Mouse (Mus musculus) cortical plate, adult 2 months (tissue): Measurements from ENCODE around the gene Timmdc1. TPM values are rescaled to one million over a fixed set of nuclear protein-coding genes. Genes with fewer than 3 reads are reported as not detected.

Experiments used
- H3K27ac ChIP-seq: fragments of 200-500 bp; 2 replicates; pipeline ENCODE4 v1.5.1; 2012; ENCODE audit warnings: low read length, control low read depth, inconsistent platforms; ENCODE audit not compliant: insufficient read depth
- H3K4me1 ChIP-seq: fragments of 200-500 bp; 2 replicates; pipeline ENCODE4 v1.6.1; 2011; ENCODE audit warnings: low read length; ENCODE audit not compliant: control insufficient read depth, insufficient read depth
- H3K4me3 ChIP-seq: fragments of 200-500 bp; 2 replicates; pipeline ENCODE4 v1.5.1; 2011; ENCODE audit warnings: mild to moderate bottlenecking, low read length, control low read depth; ENCODE audit not compliant: insufficient read depth
- CTCF ChIP-seq: fragments of 200-500 bp; IDR thresholded peaks from 2 replicates; pipeline ENCODE4 v1.5.1; 2011; ENCODE audit warnings: mild to moderate bottlenecking, control low read depth, low read length; ENCODE audit not compliant: insufficient read depth; ENCODE audit errors: extremely low read depth
- POLR2A ChIP-seq: fragments of 200-500 bp; IDR thresholded peaks from 2 replicates; pipeline ENCODE4 v1.6.1; 2011; ENCODE audit warnings: mild to moderate bottlenecking, low read length, control low read depth; ENCODE audit not compliant: insufficient read depth; ENCODE audit errors: extremely low read depth
- polyA plus RNA-seq: library from polyadenylated mRNA; depleted of rRNA; stranded (reverse); fragments of >200 nt; gene quantifications from 2 replicates; pipeline ENCODE4 v1.2.3, GENCODE M21; 2012

The Timmdc1 gene
- polyA plus RNA-seq, 1 experiment, result 16.2 TPM

DNA sequence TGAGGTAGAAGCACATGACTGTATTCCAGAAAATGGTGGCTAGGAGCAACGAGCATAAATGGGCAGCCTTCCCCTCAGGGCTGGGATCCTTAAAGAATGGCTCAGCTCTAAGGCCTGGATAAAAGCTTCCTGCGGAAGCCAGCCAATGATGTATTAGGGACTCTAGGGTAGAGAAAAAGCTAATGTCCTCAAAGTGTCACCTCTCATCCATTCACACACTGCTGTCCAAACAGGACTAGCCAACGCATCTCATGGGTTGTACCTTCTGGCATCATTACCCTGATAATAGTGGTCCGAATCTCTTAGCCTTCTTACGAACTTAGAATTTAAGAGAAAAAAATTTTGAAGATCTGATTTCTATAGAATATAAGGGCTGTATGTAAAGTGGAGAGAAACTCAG is 59.2 kb downstream of the Timmdc1 start:
- H3K4me1 ChIP-seq, result no peaks in the 10 kb centered on the region
- H3K27ac ChIP-seq, result no peak overlapping the region
- TF ChIP-seq CTCF (no peak), POLR2A (no peak)
- H3K4me3 ChIP-seq, result no peak overlapping the region

DNA sequence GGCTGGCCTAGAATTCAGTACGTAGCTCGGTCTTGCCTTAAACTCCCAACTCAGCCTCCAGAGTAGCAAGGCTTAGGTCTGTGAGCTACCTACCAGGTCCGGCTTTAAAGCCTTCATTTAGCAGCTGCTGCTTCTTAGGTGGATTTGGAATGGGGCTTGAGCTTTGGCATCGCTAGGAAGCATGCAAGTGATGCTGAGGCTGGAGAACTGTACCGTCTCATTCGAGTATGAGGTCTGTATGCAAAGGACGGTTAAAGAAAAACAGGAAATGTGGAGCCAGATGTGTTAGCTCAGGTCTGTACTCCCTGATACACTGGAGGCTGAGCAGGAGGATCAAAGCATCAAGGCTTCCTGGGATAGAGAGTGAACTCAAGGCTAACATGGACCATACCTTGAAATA is 60.3 kb downstream of the Timmdc1 start:
- H3K27ac ChIP-seq, result no peak overlapping the region
- H3K4me3 ChIP-seq, result no peak overlapping the region
- TF ChIP-seq POLR2A (no peak), CTCF (no peak)
- no peaks in the 10 kb centered on the region for H3K4me1 ChIP-seq

DNA sequence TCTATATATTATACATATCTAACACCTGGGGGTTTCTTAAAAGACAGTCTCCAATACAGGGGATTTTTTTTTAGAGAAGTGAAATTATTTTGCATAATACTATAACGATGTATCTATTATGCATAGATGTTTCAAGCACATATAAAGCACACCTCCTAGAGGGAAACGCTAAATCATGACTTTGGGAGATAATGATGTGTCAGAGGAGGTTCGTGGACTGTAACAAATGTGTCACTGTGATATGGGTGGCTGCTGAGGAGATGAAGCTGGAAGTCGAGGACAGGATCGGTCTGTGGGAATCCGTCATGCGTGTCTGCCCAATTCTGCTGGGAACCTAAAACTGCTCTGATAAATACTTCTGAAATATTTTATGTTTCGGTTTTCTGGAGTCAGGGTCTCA is 60.7 kb downstream of the Timmdc1 start:
- TF ChIP-seq POLR2A, result no peak
- Histone ChIP-seq H3K27ac (no peak overlapping the region), H3K4me1 (no peaks in the 10 kb centered on the region), H3K4me3 (no peak overlapping the region)

DNA sequence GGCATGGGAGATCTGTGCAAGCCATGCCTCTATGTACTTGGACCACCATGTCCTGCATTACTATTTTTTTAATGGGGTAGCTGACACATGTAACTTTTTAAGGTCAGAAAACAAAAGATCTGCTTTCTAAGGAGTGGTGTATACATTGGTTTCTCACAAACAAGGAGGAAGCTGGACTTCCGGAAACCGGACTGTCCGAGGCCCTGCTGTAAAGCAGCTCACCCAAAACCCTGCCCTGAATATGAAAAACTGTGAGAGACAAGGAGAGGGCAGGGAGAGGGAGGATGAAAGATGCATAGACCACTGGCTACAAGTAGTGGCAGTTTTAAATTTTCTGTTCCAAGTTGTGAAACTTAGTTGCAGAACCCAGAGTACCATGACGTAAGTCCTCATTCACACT is 62.5 kb downstream of the Timmdc1 start:
- Histone ChIP-seq H3K4me3 (no peak overlapping the region), H3K27ac (no peak overlapping the region), H3K4me1 (no peaks in the 10 kb centered on the region)
- TF ChIP-seq CTCF (no peak), POLR2A (no peak)

DNA sequence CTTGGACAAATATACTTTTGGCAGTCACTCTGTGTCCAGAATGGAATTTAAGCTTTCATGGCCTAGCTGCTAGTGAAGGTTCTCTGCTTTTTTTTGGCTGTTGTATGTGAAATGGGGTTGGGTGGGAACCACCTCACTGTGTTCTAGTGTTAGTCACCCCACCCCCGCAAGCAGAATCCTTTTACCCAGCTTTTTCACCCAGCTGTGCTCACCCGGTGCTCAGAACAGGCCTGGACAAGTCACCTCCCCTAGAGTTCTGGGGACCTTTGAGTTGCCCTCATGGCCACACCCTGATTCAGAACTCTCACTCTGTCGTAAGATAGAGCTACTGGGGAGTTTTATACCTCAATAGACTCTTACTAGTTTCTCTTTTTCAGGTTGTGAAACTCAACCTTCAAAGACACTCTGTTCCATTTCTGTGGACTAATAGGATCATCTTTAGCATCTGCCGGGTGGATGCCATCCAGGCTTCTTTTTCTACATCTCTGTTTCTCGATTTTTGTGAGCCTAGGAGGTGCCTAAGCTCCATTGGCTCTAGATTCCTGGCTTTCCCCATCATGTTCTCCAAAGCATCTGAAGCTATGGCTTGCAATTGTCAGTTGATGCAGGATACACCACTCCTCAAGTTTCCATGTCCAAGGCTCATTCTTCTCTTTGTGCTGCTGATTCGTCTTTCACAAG is 63.7 kb downstream of the Timmdc1 start:
- Histone ChIP-seq H3K4me3 (no peak overlapping the region), H3K27ac (no peak overlapping the region), H3K4me1 (no peaks in the 10 kb centered on the region)
- TF ChIP-seq CTCF (no peak), POLR2A (no peak)

DNA sequence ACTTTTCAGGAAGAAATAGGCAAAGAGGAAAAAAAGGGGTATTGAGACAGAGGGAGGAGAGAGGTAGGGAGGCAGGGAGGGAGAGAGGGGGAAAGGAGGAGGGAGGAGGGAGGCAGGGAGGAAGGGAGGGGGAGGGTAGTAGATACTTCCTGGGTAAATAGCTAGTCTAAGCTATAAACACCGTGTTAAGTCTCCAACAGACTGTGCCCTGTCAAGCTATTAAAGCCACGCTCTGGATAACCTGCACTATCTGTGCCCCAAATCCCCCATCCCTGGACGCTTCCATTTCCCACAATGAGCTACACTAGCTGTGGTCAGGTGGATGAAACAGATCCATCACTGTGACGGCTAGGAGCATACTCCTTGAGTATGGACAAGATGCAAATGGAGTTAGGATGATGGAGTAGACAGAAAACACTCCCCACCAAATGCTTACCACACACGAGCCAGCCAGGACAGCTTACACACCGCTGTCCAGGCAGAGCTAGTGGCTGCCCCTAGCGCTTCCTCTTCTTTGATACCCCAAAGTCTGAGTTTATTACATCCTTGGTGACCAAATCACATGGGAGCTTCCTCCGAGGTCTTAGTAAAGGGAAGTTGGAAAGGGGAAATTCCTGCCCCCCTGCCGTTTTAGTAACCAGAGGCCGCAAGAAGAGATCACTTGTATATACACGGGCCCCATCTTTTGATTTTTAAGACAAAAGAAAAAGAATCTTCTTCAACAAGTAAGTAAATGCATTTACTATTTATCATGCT is 65.5 kb downstream of the Timmdc1 start:
- no peak overlapping the region for H3K27ac ChIP-seq
- no peak overlapping the region for H3K4me3 ChIP-seq
- TF ChIP-seq POLR2A (no peak), CTCF (no peak)
- H3K4me1 ChIP-seq, result no peaks in the 10 kb centered on the region

DNA sequence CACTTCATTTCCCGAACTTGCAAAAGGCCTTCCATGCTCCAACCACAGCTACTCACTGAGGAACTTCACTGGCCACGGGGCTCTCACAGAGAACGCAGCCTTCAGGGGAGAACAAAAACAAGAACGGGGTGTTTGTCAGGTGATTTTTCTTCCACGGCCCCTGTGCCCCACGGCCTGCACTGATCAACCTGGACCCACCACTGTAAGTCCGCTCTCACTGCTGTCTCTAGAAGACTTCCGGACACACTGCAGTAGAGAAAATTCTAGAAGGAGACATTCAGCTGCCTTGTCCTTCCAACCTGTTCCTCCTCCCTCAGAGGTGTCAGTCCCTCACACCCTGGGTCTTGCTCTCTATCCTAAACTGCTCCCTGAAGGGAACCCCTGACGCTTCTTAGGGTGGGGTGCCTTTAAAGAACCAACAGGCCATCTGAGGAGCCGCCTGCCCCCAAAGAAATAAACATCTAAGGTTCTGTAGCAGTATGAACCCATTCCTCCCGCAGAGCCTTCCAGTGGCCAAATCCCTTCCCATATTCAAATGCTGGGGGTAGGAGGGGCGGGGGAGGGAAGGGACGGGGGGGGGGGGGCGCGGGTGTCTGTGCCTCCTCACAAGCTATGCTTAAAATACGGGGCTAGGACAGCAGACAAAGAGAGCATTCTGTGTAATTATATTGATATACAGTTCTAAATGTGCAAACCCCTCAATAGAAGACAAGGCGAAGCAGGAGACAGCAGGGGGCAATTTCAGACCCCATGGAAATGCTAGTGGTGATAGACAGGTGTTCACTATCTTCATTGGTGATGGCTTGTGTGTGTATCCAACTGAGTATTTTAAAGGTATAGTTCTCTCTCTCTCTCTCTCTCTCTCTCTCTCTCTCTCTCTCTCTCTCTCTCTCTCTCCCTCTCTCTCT is 66.7 kb downstream of the Timmdc1 start, which contains the start of gene Cd80:
TSS of gene Cd80 (plus strand) at position 51 of the 908 bp plus-strand sequence.
- no peak within 1 kb of the TSS for H3K4me3 ChIP-seq
- H3K4me1 ChIP-seq, result peaks cover 2% of the 10 kb centered on the region; the same call in 1 of the 2 replicates
- no peak within 1 kb of the TSS for H3K27ac ChIP-seq
- TF ChIP-seq CTCF (no peak), POLR2A (no peak)

DNA sequence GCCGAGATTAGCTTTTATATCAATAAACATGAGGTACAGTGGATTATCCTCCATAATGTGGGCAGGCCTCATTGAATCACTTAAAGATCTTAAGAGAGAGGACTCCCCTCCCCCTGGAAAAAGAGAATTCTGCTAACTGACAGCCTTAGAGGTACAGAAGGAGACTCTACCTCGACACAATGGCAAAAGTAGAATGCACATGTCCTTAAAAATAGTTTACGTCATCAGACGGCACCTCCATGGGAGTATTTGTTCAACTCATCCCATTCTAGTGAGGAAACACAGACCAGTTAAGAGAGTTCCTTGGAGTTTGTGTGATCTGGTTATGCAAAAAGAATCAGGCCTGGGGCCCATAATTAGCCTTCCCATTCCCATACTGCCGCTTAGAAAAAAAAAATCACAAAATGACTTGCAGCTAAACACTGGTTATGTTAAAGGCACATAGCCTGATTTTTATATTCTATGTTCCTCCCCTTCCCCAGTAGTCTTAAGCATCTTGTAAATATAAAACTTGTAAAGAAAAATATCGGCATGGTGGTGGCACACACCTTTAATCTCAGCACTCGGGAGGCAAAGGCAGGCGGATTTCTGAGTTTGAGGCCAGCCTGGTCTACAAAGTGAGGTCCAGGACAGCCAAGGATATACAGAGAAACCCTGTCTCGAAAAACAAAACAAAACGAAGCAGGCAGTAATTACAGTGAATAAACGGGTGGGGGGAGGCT is 67.8 kb downstream of the Timmdc1 start:
- H3K27ac ChIP-seq, result no peak overlapping the region
- H3K4me1 ChIP-seq, result peaks cover 2% of the 10 kb centered on the region; the same call in 1 of the 2 replicates
- TF ChIP-seq CTCF, result no peak
- TF ChIP-seq POLR2A, result no peak

DNA sequence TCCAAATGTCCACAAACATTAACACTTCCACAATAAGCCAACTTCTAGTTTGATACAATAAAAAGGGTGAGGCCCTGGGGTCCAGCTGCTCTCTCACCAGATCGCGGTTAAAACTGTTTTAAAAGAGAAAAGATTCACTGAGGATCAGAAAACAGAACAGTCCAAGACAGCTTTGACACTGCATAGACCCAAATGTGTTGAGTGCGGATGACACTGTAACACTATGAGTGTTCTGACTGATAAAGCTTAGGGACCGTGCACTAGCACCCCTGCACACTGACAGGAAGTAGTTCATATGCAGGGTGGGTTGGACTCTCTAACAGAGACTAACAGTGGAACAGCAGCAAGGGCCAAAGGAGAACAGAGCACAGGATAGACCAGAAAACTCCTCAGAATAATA is 68.5 kb downstream of the Timmdc1 start:
- H3K4me3 ChIP-seq, result no peak overlapping the region
- H3K4me1 ChIP-seq, result peaks cover 2% of the 10 kb centered on the region; the same call in 1 of the 2 replicates
- H3K27ac ChIP-seq, result no peak overlapping the region
- TF ChIP-seq CTCF (no peak), POLR2A (no peak)

More for the DNA sequence above, 67.8 kb downstream of the Timmdc1 start:
- H3K4me3 ChIP-seq, result no peak overlapping the region
